Mouse (Mus musculus) right cerebral cortex, postnatal 14 days (tissue): ENCODE data around the gene Spata2.

Experiments used
- DNase-seq: peaks from one replicate; pipeline ENCODE4 v3.0.0; 2022

The Spata2 gene

GRCm38 (mm10) chr2:167445911-167446780 is 46.5 kb downstream of the Spata2 start:
- DNase-seq, result no peak

DNA sequence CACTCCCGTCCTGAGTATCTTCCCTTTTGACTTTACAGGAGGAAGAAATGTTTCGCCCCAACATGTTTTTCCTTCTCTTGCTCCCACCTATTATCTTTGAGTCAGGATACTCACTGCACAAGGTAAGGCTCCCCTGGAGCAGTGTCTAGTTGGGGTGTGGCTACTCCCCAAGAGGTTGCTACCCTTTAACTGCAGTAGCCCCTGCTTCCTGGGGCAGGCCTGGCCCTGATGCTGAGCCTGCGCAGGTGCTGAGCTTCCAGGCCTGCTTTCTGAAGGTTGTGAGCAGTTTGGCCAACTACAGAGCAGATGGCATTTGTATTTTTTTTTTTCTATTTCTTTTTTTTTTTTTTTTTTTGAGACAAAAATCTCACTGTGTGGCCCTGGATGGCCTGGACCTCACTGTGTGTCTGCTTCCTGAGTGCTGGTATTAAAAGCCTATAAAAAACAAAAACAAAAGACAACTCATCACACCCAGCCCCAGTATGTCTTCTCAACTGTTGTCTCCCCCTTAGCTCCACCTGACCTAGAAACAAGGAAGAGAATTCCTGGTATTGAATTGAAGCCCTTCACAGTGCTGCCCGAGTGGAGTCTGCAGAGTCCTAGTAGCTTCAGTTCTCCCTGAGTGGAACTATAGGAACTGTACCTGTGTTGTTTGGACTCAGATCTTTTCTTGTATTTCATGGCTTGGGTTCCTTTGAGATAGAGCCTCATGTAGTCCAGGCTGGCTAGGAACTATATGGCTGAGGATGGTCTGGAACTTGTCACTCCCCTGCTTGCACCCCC is 49.1 kb downstream of the Spata2 start:
- DNase-seq, result no peak

GRCm38 (mm10) chr2:167439422-167439821 is 53.3 kb downstream of the Spata2 start:
- no peak for DNase-seq

DNA sequence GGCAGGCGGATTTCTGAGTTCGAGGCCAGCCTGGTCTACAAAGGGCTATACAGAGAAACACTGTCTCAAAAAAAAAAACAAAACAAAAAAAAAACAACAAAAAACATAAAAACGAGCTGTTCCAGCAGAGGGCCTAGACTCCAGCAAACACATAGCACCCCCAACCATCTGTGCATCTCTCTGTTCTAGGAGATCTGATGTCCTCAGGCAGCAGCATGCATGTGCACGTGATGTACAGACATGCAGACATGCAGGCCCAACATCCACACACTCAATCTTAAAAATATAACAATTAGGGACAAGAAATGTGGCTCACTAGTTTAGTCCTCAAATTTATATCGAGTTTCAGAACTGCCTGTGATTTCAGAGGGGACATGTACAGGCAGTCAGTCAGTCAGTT is 56.3 kb downstream of the Spata2 start:
- no peak for DNase-seq

- DNase-seq, result no peak
Observed at GRCm38 (mm10) chr2:167435631-167436030, 57.1 kb downstream of the Spata2 start.

- no peak for DNase-seq
Observed at GRCm38 (mm10) chr2:167434570-167434969, 58.1 kb downstream of the Spata2 start.

GRCm38 (mm10) chr2:167431418-167431776 is 61.3 kb downstream of the Spata2 start:
- DNase-seq, result no peak
